Mouse (Mus musculus) liver, postnatal 0 days (tissue): ENCODE results near the gene Mfrp.

Experiments used
- CTCF ChIP-seq: sonication (generic); IDR thresholded peaks from 2 replicates; pipeline ENCODE4 v1.5.1; 2016; ENCODE audit warnings: antibody characterized with exemption, low read depth
- EP300 ChIP-seq: IDR thresholded peaks from 2 replicates; pipeline ENCODE4 v1.6.1; 2016; ENCODE audit warnings: antibody characterized with exemption, low read depth, mild to moderate bottlenecking

DNA sequence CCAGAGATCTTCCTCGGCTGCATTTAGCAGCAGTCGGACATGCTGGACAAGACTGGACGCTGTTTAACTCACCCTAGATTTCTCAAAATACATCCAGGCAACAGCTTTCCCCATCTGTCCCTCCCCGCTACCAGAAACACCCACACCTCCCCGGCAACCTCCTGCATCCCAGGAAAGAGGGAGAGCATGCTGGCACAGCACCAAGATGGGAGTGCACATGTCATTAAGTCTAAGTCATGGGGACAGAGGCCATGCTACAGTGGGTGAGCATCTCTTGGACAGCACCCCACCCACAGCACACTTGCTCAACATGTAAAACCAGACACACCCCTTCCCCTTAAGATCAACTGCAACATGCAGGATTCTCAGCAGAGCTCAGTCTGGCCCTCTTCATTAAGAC lies 20.6 kb upstream of the Mfrp start:
- TF ChIP-seq EP300 (no peak), CTCF (no peak)
